Mouse (Mus musculus) lung, adult 2 months (tissue): ENCODE data around the gene Ten1.

Experiments
- CTCF ChIP-seq: fragments of 200-500 bp; IDR thresholded peaks from 2 replicates; pipeline ENCODE4 v1.5.1; 2011; ENCODE audit warnings: mild to moderate bottlenecking, low read length, control low read depth; ENCODE audit not compliant: insufficient read depth
- POLR2A ChIP-seq: fragments of 200-500 bp; IDR thresholded peaks from 2 replicates; pipeline ENCODE4 v1.6.1; 2011; ENCODE audit warnings: low read depth, mild to moderate bottlenecking, control low read depth, low read length, borderline replicate concordance; ENCODE audit errors: extremely low read depth

DNA sequence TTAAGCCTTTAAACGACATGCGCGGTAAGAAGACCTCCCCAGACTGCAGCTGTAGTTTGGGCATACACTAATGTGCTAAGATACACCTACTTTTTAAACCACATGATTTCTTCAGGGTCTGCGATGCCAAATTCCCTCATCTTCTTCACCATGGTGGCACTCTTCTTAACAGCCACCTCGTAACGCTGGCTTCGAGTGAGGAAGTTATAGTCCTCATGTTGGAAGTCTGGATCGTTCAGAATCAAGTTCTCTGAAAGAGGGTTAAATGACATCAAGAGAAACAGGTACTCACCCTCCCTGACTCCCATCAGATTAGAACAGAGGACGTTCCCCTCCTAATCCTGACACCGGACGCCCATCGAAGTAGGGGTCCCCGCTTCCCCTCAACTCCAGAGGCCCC lies 523 bp upstream of the Ten1 start:
- TF ChIP-seq CTCF (no peak), POLR2A (no peak)
